11 mouse cellular contexts compared by ENCODE assay signal in genomic region chr8:10223528-10224194, GRCm38 (mm10).
DNase-seq lines count a peak whose midpoint lies in the region; ATAC-seq and TF ChIP-seq lines count a peak whose summit lies in the region.
"Had no signal": no experiment of that assay in that cellular context is flagged by ENCODE, and none has a peak within 500 bp of the region (broad histone marks: within the 10 kb centered on the region; RNA-seq: fewer than 3 reads in every experiment).

No protein-coding gene starts in this region.

- peak overlapping the region; percentile 16; the same call in 1 of the 2 replicates for H3K27ac ChIP-seq in left cerebral cortex, adult 2 months
- peak overlapping the region; percentile 66 for H3K27ac ChIP-seq in forebrain, postnatal 0 days (ENCODE audit: low read depth, low read length)
- H3K27ac ChIP-seq in limb, embryonic 13.5 days: peak overlapping the region; percentile 33; the same call in 1 of the 2 replicates
- peak overlapping the region; percentile 84 for H3K27ac ChIP-seq in stomach, embryonic 15.5 days
- H3K27ac ChIP-seq: liver, embryonic 14.5 days had no signal

- no peaks in the 10 kb centered on the region for H3K27me3 ChIP-seq in forebrain, postnatal 0 days (ENCODE audit: insufficient read depth, low read length)
- H3K27me3 ChIP-seq in limb, embryonic 13.5 days: no peaks in the 10 kb centered on the region
- no peaks in the 10 kb centered on the region for H3K27me3 ChIP-seq in stomach, embryonic 15.5 days (replicated peaks)

- H3K4me2 ChIP-seq in forebrain, postnatal 0 days (ENCODE audit: low read depth): 0 out of 2 replicates have a peak overlapping the region, but pooled peaks have one; percentile 9
- H3K4me2 ChIP-seq in limb, embryonic 13.5 days (replicated peaks): no peak overlapping the region
- H3K4me2 ChIP-seq in stomach, embryonic 15.5 days: no peak overlapping the region
- H3K4me2 ChIP-seq: heart, embryonic 11.5 days had no signal

- intact Hi-C loops in left cerebral cortex, adult 2 months (cut with DNase I): no loop called here
- intact Hi-C loops in heart, postnatal 14 days (cut with DNase I): no loop called here

- peak; percentile 32; the same call in 1 of the 2 replicates for ATAC-seq in forebrain, postnatal 0 days
- ATAC-seq in limb, embryonic 13.5 days (ENCODE audit: low FRiP score, low read depth): no peak
- ATAC-seq in stomach, embryonic 15.5 days (ENCODE audit: insufficient read depth, low FRiP score, low read depth): no peak

- no peak for DNase-seq in left cerebral cortex, adult 2 months (ENCODE audit: extremely low spot score in 1 of 2, low spot score in 2 of 2)
- DNase-seq in left cerebral cortex, adult 11 months (ENCODE audit: low spot score): no peak
- DNase-seq in forebrain, postnatal 0 days: peak; percentile 43
- DNase-seq in gastrocnemius, postnatal 4 days (ENCODE audit: low spot score in 2 of 2): no peak
- no peak for DNase-seq in heart, postnatal 14 days
- DNase-seq: kidney, adult 2 months; retina, postnatal 1 day had no signal

- H3K9me3 ChIP-seq in forebrain, postnatal 0 days (ENCODE audit: low read length): no peaks in the 10 kb centered on the region
- H3K9me3 ChIP-seq in limb, embryonic 13.5 days: no peaks in the 10 kb centered on the region
- H3K9me3 ChIP-seq in stomach, embryonic 15.5 days: 0 out of 2 replicates have a peak, but pooled peaks cover 2% of the 10 kb centered on the region

- H3K4me1 ChIP-seq in forebrain, postnatal 0 days (ENCODE audit: insufficient read depth): peaks cover 13% of the 10 kb centered on the region; the same call in 1 of the 2 replicates
- H3K4me1 ChIP-seq in limb, embryonic 13.5 days: peaks cover 14% of the 10 kb centered on the region
- no peaks in the 10 kb centered on the region; the same call in 1 of the 2 replicates for H3K4me1 ChIP-seq in stomach, embryonic 15.5 days

- H3K4me3 ChIP-seq in left cerebral cortex, adult 2 months: no peak overlapping the region
- no peak overlapping the region for H3K4me3 ChIP-seq in forebrain, postnatal 0 days (ENCODE audit: low read depth, low read length)
- H3K4me3 ChIP-seq in limb, embryonic 13.5 days: no peak overlapping the region
- no peak overlapping the region for H3K4me3 ChIP-seq in stomach, embryonic 15.5 days (replicated peaks)

- no peak overlapping the region for H3K9ac ChIP-seq in forebrain, postnatal 0 days
- H3K9ac ChIP-seq in limb, embryonic 13.5 days: no peak overlapping the region
- H3K9ac ChIP-seq in stomach, embryonic 15.5 days: no peak overlapping the region
- H3K9ac ChIP-seq: liver, embryonic 14.5 days had no signal

- 8% methylated on average over 6 of the region's 6 CpGs for WGBS in forebrain, postnatal 0 days
- 35% methylated on average over 6 of the region's 6 CpGs for WGBS in limb, embryonic 13.5 days
- 17% methylated on average over 6 of the region's 6 CpGs for WGBS in stomach, embryonic 15.5 days

- no peaks in the 10 kb centered on the region for H3K36me3 ChIP-seq in forebrain, postnatal 0 days (ENCODE audit: insufficient read depth)
- no peaks in the 10 kb centered on the region for H3K36me3 ChIP-seq in limb, embryonic 13.5 days
- H3K36me3 ChIP-seq in stomach, embryonic 15.5 days: no peaks in the 10 kb centered on the region

- no peak for TF ChIP-seq CTCF in left cerebral cortex, adult 2 months (IDR thresholded peaks at IDR 0.05)
- TF ChIP-seq CTCF in forebrain, postnatal 0 days (IDR thresholded peaks at IDR 0.05; ENCODE audit: low read depth): no peak

Comparison
In these comparisons a context has a peak if more than half of its experiments do, and no peak if none do; other contexts are left out.
1. H3K27ac ChIP-seq: peak in every context shown above with its lines; median percentile 84 in stomach, embryonic 15.5 days; 66 in forebrain, postnatal 0 days; 33 in limb, embryonic 13.5 days; 16 in left cerebral cortex, adult 2 months.